Mouse (Mus musculus) neural tube, embryonic 12.5 days (tissue): ENCODE data around the gene Zc3h15. TPM values are rescaled to one million over a fixed set of nuclear protein-coding genes. Genes with fewer than 3 reads are reported as not detected.

Experiments used
- ATAC-seq: fragments of 200-750 bp; cut with Nextera tagmentation; 2 replicates; pipeline ENCODE4 v1.8.0; 2017; ENCODE audit warnings: low read depth, mild to moderate bottlenecking, moderate TSS enrichment, moderate library complexity; ENCODE audit not compliant: low FRiP score
- H3K27ac ChIP-seq: fragments of 300-500 bp; sonication (generic); 2 replicates; pipeline ENCODE4 v1.5.1; 2016
- H3K27me3 ChIP-seq: fragments of 300-500 bp; sonication (generic); replicated peaks from 2 replicates; pipeline ENCODE4 v1.6.1; 2016; ENCODE audit warnings: mild to moderate bottlenecking
- H3K36me3 ChIP-seq: fragments of 300-500 bp; sonication (generic); 2 replicates; pipeline ENCODE4 v1.6.1; 2016; ENCODE audit warnings: mild to moderate bottlenecking
- H3K4me1 ChIP-seq: fragments of 300-500 bp; sonication (generic); 2 replicates; pipeline ENCODE4 v1.6.1; 2016
- H3K4me2 ChIP-seq: fragments of 300-500 bp; sonication (generic); replicated peaks from 2 replicates; pipeline ENCODE4 v1.6.1; 2016; ENCODE audit warnings: mild to moderate bottlenecking
- H3K4me3 ChIP-seq: fragments of 300-500 bp; sonication (generic); 2 replicates; pipeline ENCODE4 v1.5.1; 2016
- H3K9ac ChIP-seq: fragments of 300-500 bp; sonication (generic); 2 replicates; pipeline ENCODE4 v1.6.1; 2016; ENCODE audit warnings: mild to moderate bottlenecking
- H3K9me3 ChIP-seq: fragments of 300-500 bp; sonication (generic); 2 replicates; pipeline ENCODE4 v1.6.1; 2016; ENCODE audit warnings: mild to moderate bottlenecking
- WGBS: fragments of 180-500 bp; shearing (Covaris S2); methylation state at CpG from one replicate; pipeline ENCODE4 v1.1.7; 2016; 5-methylcytosine and 5-hydroxymethylcytosine counted together
- polyA plus RNA-seq: library from polyadenylated mRNA; unstranded; fragments of >200 nt; fragmentation: Nextera tagmentation; extraction: Ambion mirVana; gene quantifications from 2 replicates; pipeline ENCODE4 v1.2.1, GENCODE M21; 2016

Gene Zc3h15
- 175 and 183 TPM in 2 replicates for polyA plus RNA-seq

GRCm38 (mm10) chr2:83644276-83645252, at the start of gene Zc3h15:
Gene Zc3h15 (plus strand): TSS chr2:83644435.
- peak; percentile 99 for ATAC-seq
- Histone ChIP-seq H3K9ac (peak within 1 kb of the TSS; percentile 92), H3K9me3 (no peaks in the 10 kb centered on the region), H3K27ac (peak within 1 kb of the TSS; percentile 74; the same call in 1 of the 2 replicates), H3K27me3 (no peaks in the 10 kb centered on the region), H3K36me3 (no peaks in the 10 kb centered on the region), H3K4me1 (peaks cover 15% of the 10 kb centered on the region), H3K4me2 (peak within 1 kb of the TSS; percentile 76), H3K4me3 (peak within 1 kb of the TSS; percentile 91)
- WGBS = under 1% methylated on average over 99 of the region's 100 CpGs

- H3K9me3 ChIP-seq = no peaks in the 10 kb centered on the region
- no peaks in the 10 kb centered on the region for H3K4me1 ChIP-seq
- H3K36me3 ChIP-seq = no peaks in the 10 kb centered on the region
- H3K4me3 ChIP-seq = no peak overlapping the region
- H3K27me3 ChIP-seq = no peaks in the 10 kb centered on the region
- ATAC-seq = no peak
- H3K9ac ChIP-seq = no peak overlapping the region
- no peak overlapping the region for H3K4me2 ChIP-seq
- 91% methylated on average over 11 of the region's 11 CpGs for WGBS
- H3K27ac ChIP-seq = no peak overlapping the region
Observed at GRCm38 (mm10) chr2:83620558-83621367, 23.5 kb upstream of the Zc3h15 start.

- Histone ChIP-seq H3K9ac (no peak overlapping the region), H3K4me1 (no peaks in the 10 kb centered on the region), H3K4me3 (no peak overlapping the region), H3K9me3 (no peaks in the 10 kb centered on the region), H3K4me2 (no peak overlapping the region), H3K27me3 (no peaks in the 10 kb centered on the region), H3K27ac (no peak overlapping the region), H3K36me3 (no peaks in the 10 kb centered on the region)
- ATAC-seq = no peak
- 90% methylated on average over 4 of the region's 4 CpGs for WGBS
Observed at GRCm38 (mm10) chr2:83621511-83621910, 22.7 kb upstream of the Zc3h15 start.

GRCm38 (mm10) chr2:83622792-83623191, 21.4 kb upstream of the Zc3h15 start:
- Histone ChIP-seq H3K9ac (no peak overlapping the region), H3K27me3 (no peaks in the 10 kb centered on the region), H3K27ac (no peak overlapping the region), H3K4me1 (no peaks in the 10 kb centered on the region), H3K4me3 (no peak overlapping the region), H3K36me3 (no peaks in the 10 kb centered on the region), H3K9me3 (no peaks in the 10 kb centered on the region), H3K4me2 (no peak overlapping the region)
- 54% methylated on average over 11 of the region's 11 CpGs for WGBS
- no peak for ATAC-seq

- no peaks in the 10 kb centered on the region for H3K9me3 ChIP-seq
- WGBS = 74% methylated on average over 4 of the region's 4 CpGs
Observed at GRCm38 (mm10) chr2:83624045-83624444, 20.2 kb upstream of the Zc3h15 start.

GRCm38 (mm10) chr2:83625226-83626108, 18.8 kb upstream of the Zc3h15 start:
- no peak overlapping the region for H3K4me3 ChIP-seq
- H3K27ac ChIP-seq = no peak overlapping the region
- ATAC-seq = peak; percentile 56; the same call in 1 of the 2 replicates
- 32% methylated on average over 10 of the region's 10 CpGs for WGBS
- H3K4me2 ChIP-seq = peak overlapping the region; percentile 24; the same call in 1 of the 2 replicates
- H3K9ac ChIP-seq = no peak overlapping the region
- no peaks in the 10 kb centered on the region for H3K27me3 ChIP-seq
- no peaks in the 10 kb centered on the region for H3K36me3 ChIP-seq
- H3K9me3 ChIP-seq = no peaks in the 10 kb centered on the region
- H3K4me1 ChIP-seq = no peaks in the 10 kb centered on the region

More at GRCm38 (mm10) chr2:83624045-83624444, 20.2 kb upstream of the Zc3h15 start:
- H3K4me2 ChIP-seq = no peak overlapping the region
- no peaks in the 10 kb centered on the region for H3K27me3 ChIP-seq
- H3K4me3 ChIP-seq = no peak overlapping the region
- no peak overlapping the region for H3K9ac ChIP-seq
- H3K27ac ChIP-seq = no peak overlapping the region
- ATAC-seq = no peak
- H3K36me3 ChIP-seq = no peaks in the 10 kb centered on the region
- H3K4me1 ChIP-seq = no peaks in the 10 kb centered on the region

- Histone ChIP-seq H3K36me3 (no peaks in the 10 kb centered on the region), H3K9me3 (no peaks in the 10 kb centered on the region), H3K4me1 (no peaks in the 10 kb centered on the region), H3K9ac (no peak overlapping the region), H3K27me3 (no peaks in the 10 kb centered on the region), H3K27ac (no peak overlapping the region), H3K4me3 (no peak overlapping the region), H3K4me2 (no peak overlapping the region)
- ATAC-seq = no peak
- WGBS = 88% methylated on average over 9 of the region's 9 CpGs
Observed at GRCm38 (mm10) chr2:83626881-83627280, 17.4 kb upstream of the Zc3h15 start.

- H3K4me2 ChIP-seq = no peak overlapping the region
- H3K4me1 ChIP-seq = no peaks in the 10 kb centered on the region
- no peaks in the 10 kb centered on the region for H3K9me3 ChIP-seq
- ATAC-seq = no peak
- H3K27me3 ChIP-seq = no peaks in the 10 kb centered on the region
- no peak overlapping the region for H3K4me3 ChIP-seq
- H3K9ac ChIP-seq = no peak overlapping the region
- H3K27ac ChIP-seq = no peak overlapping the region
- no peaks in the 10 kb centered on the region for H3K36me3 ChIP-seq
- 86% methylated on average over 9 of the region's 9 CpGs for WGBS
Observed at GRCm38 (mm10) chr2:83627495-83627894, 16.7 kb upstream of the Zc3h15 start.

- H3K9me3 ChIP-seq = no peaks in the 10 kb centered on the region
- H3K27ac ChIP-seq = no peak overlapping the region
- no peaks in the 10 kb centered on the region for H3K36me3 ChIP-seq
- H3K9ac ChIP-seq = no peak overlapping the region
- H3K4me3 ChIP-seq = no peak overlapping the region
- no peaks in the 10 kb centered on the region for H3K4me1 ChIP-seq
- H3K4me2 ChIP-seq = no peak overlapping the region
- WGBS = 92% methylated on average over 6 of the region's 6 CpGs
- ATAC-seq = no peak
- H3K27me3 ChIP-seq = no peaks in the 10 kb centered on the region
Observed at GRCm38 (mm10) chr2:83627932-83628331, 16.3 kb upstream of the Zc3h15 start.

GRCm38 (mm10) chr2:83641993-83642392, 2.2 kb upstream of the Zc3h15 start:
- H3K4me2 ChIP-seq = no peak overlapping the region
- WGBS = 91% methylated on average over 1 of the region's 1 CpGs
- no peaks in the 10 kb centered on the region for H3K27me3 ChIP-seq
- no peaks in the 10 kb centered on the region for H3K9me3 ChIP-seq
- H3K36me3 ChIP-seq = no peaks in the 10 kb centered on the region
- peaks cover 6% of the 10 kb centered on the region for H3K4me1 ChIP-seq
- no peak for ATAC-seq
- no peak overlapping the region for H3K27ac ChIP-seq
- H3K9ac ChIP-seq = no peak overlapping the region
- no peak overlapping the region for H3K4me3 ChIP-seq

- Histone ChIP-seq H3K9ac (no peak overlapping the region), H3K9me3 (no peaks in the 10 kb centered on the region), H3K4me1 (peaks cover 15% of the 10 kb centered on the region), H3K4me2 (no peak overlapping the region), H3K27ac (no peak overlapping the region), H3K36me3 (no peaks in the 10 kb centered on the region), H3K4me3 (no peak overlapping the region), H3K27me3 (no peaks in the 10 kb centered on the region)
- WGBS = 84% methylated on average over 9 of the region's 9 CpGs
- no peak for ATAC-seq
Observed at GRCm38 (mm10) chr2:83648916-83649315, 4.7 kb downstream of the Zc3h15 start.
